Mouse (Mus musculus): ENCODE measurements around the gene Nipal3.
A peak's percentile ranks its signal among the peaks of the same experiment; 100 is the strongest.

Nipal3 gene

GRCm38 (mm10) chr4:135505794-135506193 lies 11.0 kb upstream of the Nipal3 start:
- DNase-seq (ENCODE audit: inconsistent ontology term): no peak

DNA sequence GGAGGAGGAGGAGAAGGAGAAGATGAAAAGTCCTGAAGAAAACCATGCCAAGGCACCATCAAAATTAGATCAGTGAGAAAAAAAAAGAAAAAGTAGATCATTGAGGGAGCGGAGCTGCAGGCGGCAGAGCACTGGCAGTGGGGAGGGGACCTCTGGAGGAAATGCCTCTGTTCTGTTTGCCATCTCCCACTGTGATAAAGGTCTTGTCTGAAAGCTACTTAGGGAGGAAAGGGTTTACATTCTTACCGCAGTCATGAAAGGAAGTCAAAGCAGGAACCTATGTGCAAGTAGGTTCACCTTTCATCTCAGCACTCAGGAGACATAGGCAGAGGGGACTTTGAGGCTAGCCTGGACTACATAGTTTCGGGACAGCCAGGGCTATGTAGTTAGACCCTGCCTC lies 6.7 kb upstream of the Nipal3 start:
- no peak for DNase-seq (ENCODE audit: inconsistent ontology term)

DNA sequence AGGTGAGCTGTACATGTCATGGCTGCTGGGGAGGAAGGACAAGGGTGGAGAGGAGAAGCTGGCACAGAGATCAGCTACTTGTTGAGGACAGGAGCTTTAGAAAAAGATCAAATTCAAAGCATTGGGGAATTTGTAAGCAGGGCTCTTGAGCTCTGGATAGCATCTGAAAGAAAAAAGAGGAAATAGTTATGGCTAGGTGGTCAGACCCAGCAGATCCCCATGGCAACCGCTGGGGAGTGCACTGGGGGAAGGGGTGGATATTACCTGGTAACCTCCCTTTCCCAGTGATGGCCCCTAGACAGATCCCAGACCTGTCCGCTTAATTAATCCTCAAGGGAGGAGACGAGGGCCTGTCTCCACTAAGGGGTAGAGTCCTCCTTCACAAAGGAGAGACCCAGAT lies 5.0 kb upstream of the Nipal3 start:
- DNase-seq (ENCODE audit: inconsistent ontology term): no peak

GRCm38 (mm10) chr4:135498136-135498535 lies 3.3 kb upstream of the Nipal3 start:
- DNase-seq (ENCODE audit: inconsistent ontology term): no peak

DNA sequence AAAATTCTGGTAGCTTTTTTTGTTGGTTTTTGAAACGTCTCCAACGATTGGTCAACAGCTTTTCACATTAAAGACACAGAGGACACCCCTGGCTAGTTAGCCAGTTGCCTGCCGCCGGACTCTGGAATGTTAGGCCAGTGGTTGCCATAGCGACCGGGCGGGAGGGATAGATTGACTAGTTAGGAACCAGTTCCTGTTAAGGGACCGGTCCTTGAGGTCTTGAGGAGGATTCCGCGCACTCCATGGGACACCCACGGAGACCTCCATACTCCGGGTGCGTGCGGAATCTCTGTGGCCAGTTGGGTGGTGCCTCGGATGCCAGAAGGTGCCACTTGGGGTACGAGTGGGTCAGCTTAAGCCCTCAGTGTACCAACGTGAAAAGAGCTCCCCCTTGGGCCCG lies 972 bp upstream of the Nipal3 start:
- DNase-seq (ENCODE audit: inconsistent ontology term): peak; percentile 86

DNA sequence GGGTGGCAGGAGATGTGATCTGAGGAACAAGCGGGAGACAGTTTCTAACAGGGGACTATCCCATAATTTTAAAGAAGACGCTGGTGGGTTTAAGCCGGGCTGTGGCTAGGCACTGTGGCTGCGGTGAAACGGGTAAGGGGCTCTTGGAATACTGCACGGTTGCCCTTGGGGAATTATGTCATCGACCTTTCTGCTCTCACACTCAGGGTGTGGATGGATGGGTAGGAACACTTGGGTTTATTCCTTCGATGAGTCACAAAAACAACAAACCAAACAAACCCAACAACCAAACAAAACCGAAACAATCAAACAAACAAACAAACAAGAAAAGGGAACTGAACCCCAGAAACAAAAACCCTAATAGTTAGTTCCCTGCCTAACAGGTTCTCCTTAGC lies 556 bp upstream of the Nipal3 start:
- no peak for DNase-seq (ENCODE audit: inconsistent ontology term)

GRCm38 (mm10) chr4:135493691-135494520 lies 932 bp downstream of the Nipal3 start:
- DNase-seq (ENCODE audit: inconsistent ontology term): peak; percentile 85

GRCm38 (mm10) chr4:135493271-135493670 lies 1.6 kb downstream of the Nipal3 start:
- no peak for DNase-seq (ENCODE audit: inconsistent ontology term)

DNA sequence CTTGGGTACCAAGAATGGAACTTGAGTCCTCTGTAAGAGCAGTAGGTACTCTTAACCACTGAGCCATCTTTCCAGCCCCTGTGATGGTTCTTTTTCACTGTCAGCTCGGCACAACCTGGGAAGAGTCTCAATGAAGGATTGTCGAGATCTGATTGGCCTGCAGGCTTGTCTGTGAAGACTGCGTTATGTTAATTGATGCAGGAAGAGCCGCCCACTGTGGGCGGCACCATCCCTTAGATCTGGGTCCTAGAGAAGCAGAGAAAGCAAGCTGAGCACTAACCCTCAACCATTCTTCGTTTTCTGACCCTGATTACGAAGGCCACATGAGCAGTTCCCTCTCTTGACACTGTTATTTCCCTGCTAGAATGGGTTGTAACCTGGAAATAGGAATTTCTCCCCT lies 5.6 kb downstream of the Nipal3 start:
- DNase-seq (ENCODE audit: inconsistent ontology term): no peak

GRCm38 (mm10) chr4:135486352-135486751 lies 8.5 kb downstream of the Nipal3 start:
- DNase-seq (ENCODE audit: inconsistent ontology term): no peak

DNA sequence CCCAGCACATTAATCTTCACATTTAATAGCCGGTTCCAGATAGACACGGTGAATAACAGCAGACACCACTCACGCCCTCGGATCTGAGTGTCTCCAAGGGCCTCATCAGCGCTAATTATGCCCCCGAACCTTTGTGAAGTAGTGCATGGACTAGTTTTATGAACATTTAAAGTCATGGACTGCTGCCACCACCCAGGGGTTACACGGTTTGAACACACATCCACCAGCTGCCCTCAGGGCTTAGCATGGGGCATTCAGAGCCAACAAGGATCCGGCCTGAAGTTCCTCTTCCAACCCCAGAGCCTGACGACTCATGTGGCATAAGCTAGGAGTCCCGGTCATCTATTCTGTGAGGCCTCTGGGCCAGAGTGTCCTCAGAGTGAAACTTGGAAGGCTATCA lies 9.8 kb downstream of the Nipal3 start:
- no peak for DNase-seq (ENCODE audit: inconsistent ontology term)

GRCm38 (mm10) chr4:135480370-135480769 lies 14.5 kb downstream of the Nipal3 start:
- no peak for DNase-seq (ENCODE audit: inconsistent ontology term)

- no peak for DNase-seq (ENCODE audit: inconsistent ontology term)
Measured at GRCm38 (mm10) chr4:135477851-135478250, 17.0 kb downstream of the Nipal3 start.

GRCm38 (mm10) chr4:135463406-135463805 lies 31.4 kb downstream of the Nipal3 start:
- DNase-seq (ENCODE audit: inconsistent ontology term): no peak

DNA sequence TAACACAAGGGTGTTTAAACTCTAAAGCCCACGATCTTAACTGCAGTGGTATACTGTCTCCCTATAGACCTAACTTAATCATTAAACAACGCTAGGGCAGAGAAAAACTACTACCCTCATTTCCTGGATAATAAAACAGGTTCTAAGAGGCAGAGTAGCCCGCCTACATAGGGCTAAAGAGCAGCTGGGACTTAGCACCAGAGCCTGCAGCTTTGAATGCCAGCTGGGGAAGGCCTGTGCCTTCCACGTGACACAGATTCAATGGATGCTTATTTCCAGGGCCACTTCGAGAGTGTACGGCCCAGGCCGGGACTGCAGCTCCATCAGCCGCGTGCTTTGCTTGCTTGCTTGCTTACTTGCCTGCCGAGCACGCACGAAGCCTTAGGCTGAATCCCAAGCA lies 41.3 kb downstream of the Nipal3 start:
- no peak for DNase-seq (ENCODE audit: inconsistent ontology term)

DNA sequence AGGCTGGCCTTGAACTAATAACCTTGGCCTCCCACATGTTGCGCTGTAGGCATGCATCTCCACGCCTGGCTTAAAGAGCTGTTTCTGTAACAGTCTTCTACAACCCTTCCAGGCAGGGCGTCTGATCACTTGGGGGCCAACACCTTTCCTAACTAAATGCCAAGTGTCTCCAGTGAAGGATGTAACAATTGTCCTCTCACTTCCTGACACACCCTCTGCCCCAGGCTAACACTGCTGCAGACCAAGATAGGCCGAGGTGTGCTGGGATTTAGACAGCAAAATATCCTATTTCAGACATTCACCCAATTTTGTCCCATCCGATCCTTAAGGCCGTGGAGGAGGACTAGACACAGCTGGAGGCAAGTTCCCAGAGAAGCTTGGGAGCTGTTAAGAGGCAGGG lies 41.7 kb downstream of the Nipal3 start:
- no peak for DNase-seq (ENCODE audit: inconsistent ontology term)

GRCm38 (mm10) chr4:135451360-135452015 lies 43.4 kb downstream of the Nipal3 start:
- DNase-seq (ENCODE audit: inconsistent ontology term): no peak

DNA sequence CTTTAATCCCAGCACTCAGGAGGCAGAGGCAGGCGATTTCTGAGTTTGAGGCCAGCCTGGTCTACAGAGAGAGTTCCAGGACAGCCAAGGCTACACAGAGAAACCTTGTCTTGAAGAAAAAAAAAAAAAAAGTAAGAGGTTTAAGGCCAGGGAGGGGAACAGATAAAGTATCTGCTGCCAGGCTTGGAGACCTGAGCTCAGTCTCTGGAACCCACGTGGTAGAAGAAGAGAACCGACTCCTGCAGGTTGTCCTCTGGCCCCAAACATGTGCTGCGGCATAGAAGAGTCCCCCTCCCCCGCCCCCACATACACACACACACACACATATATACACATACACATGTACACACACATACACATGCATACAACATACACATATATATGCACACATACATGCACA lies 52.4 kb downstream of the Nipal3 start:
- no peak for DNase-seq (ENCODE audit: inconsistent ontology term)

DNA sequence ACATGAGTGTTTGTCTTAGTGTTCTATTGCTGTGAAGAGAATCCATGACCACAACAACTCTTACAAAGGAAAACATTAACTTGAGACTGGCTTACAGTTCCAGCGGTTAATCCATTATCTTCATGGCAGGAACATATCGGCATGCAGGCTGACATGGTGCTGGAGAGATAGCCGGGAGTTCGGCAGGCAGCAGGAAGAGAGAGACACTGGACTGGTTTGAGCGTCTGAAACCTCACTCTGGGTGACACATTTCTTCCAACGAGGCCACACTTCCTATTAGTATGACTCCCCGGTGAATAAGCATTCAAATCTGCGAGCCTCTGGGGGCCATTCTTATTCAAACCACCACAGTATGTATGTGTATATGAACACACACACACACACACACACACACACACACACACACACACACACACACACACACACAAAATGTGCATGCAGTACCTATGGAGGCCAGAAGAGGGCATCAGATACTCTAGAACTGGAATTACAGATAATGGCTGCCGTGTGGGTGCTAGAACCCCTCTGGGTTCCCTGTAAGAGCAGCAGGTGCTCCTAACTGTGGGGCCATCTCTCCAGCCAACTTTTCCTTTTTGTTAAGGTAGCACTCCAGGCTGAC lies 54.8 kb downstream of the Nipal3 start:
- peak; percentile 26 for DNase-seq (ENCODE audit: inconsistent ontology term)

DNA sequence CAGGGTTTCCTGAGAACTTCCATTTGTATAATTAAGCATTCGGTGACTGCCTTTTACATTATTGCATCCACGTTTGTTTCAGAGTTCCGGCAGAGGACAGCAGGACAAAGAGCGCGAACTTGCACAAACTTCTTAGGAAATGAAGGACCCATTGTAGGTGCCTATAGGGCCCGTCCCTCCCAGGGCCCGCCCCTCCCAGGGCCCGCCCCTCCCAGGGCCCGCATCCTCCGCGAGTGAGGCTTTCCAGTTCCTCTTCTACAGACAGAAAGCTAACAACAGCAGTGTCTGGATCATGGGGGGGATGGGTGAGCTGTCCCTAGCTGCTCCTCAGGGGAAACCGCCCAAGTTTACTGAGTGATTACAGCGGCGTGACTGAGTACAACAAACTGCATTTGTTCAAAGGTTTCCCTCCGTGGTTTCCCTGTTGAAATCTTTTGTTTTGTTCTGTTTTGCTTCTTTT lies 55.6 kb downstream of the Nipal3 start:
- DNase-seq (ENCODE audit: inconsistent ontology term): peak; percentile 83

DNA sequence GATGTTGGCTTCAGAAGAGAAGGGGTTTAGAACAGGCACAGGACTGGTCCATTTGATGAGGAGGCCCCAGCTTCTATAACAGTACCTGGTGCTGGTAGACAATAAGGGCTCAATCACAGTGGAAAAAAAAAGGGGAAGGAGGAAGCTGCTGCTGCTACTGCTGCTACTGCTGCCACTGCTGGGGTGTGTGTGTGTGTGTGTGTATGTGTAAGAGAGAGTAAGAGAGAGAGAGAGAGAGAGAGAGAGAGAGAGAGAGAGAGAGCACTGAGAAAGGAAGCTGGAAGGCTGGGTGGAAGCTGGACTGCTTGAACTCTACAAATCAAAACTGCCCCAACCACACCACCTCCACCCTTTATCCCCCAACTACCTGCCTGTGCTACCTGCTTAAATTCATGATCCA lies 56.9 kb downstream of the Nipal3 start:
- no peak for DNase-seq (ENCODE audit: inconsistent ontology term)

DNA sequence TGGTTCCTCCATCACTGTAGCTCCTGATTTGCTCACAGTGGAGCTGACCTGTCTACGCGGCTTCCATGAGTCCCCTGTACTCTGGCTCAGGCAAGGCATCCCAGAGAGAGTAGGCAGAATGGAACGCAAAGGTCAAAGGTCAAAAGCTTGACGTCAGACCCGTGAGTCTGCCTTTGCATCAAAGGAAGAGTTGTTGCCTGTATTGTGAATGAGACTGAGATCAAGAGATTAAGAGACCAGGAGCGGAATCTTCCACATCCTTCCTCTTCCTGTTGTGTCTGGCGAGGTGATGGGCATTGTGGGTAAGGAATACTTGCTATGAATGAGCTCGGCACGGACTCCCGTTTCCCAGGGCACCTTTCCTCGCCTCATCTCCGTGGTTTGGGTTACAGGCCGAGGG lies 58.5 kb downstream of the Nipal3 start:
- peak; percentile 36 for DNase-seq (ENCODE audit: inconsistent ontology term)

DNA sequence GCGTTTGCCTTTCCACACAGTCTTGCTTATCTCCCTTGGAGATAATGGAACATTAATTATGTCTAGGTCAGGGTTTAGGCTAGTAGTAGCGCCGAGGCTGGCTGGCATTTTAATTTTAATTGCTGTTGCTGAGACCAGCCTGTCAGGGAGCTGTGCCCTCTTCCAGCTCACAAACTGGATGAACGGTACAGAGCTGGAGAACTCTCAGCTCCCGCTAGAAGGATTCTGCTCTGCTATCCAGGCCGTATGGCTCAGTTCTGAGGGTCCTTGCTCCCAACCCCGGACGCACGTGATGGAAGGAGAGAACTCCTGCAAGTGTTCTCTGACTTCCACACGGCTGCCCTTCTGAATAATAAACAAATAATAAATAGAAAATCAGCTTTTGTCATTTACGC lies 60.4 kb downstream of the Nipal3 start:
- no peak for DNase-seq (ENCODE audit: inconsistent ontology term)
